ENCODE assay signal across 17 mouse cellular contexts in the genomic region with DNA sequence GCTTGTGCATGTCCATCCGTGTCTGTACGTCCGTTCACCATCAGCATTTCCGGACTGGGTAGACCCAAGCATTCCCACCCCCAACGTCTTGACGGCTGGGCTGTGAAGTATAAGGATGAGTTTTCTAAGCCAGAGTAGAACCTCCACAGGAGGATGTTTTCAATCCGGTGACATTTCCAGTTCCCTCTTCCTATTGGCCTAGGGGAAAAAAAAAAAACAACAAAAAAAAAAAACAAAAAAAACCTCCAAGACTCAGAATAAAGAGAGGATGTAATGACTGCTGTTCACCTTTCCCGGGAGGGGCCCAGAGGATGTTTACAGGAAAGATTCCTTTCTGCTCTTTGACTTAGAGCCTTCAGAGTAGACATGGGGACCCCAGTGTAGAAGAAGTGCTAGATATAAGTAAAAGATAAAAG. TPM values are rescaled to one million over a fixed set of nuclear protein-coding genes. Genes with fewer than 3 reads are reported as not detected.
DNase-seq lines count a peak whose midpoint lies in the region; ATAC-seq and TF ChIP-seq lines count a peak whose summit lies in the region.
"Had no signal": no experiment of that assay in that cellular context is flagged by ENCODE, and none has a peak within 500 bp of the region (broad histone marks: within the 10 kb centered on the region; RNA-seq: fewer than 3 reads in every experiment).

No protein-coding gene starts in this region.

- 42% methylated on average over 8 of the region's 8 CpGs for WGBS in heart, adult 2 months
- 56% methylated on average over 8 of the region's 8 CpGs for WGBS in heart, embryonic 12.5 days
- 54% methylated on average over 8 of the region's 8 CpGs for WGBS in lung, embryonic 15.5 days

- ATAC-seq in heart, embryonic 12.5 days (ENCODE audit: insufficient number of reproducible peaks, low FRiP score), result no peak
- ATAC-seq in lung, embryonic 15.5 days (ENCODE audit: borderline replicate concordance, extremely low read depth, low FRiP score, low TSS enrichment), result no peak
- ATAC-seq: hindbrain, postnatal 0 days; midbrain, embryonic 15.5 days had no signal

- H3K9me3 ChIP-seq in heart, embryonic 12.5 days (replicated peaks), result no peaks in the 10 kb centered on the region
- no peaks in the 10 kb centered on the region for H3K9me3 ChIP-seq in lung, embryonic 15.5 days
- H3K9me3 ChIP-seq: forebrain, embryonic 10.5 days; limb, embryonic 10.5 days; midbrain, embryonic 15.5 days had no signal

- TF ChIP-seq CTCF in heart, adult 2 months (IDR thresholded peaks at IDR 0.05), result no peak

- DNase-seq in heart, adult 2 months, result peak in 1 of 2 experiments; percentile 40
- no peak for DNase-seq in lung, postnatal 14 days
- DNase-seq in kidney, postnatal 10 days, result peak; percentile 63
- peak; percentile 38 to 59 for DNase-seq in lung, postnatal 4 days
- DNase-seq in right cerebral cortex, postnatal 4 days, result no peak
- DNase-seq in left cerebral cortex, postnatal 4 days, result no peak
- DNase-seq: B cell, adult 2 months; cerebellum, adult 8-10 months; gastrocnemius, postnatal 36 days; thymus, postnatal 36 days had no signal

- H3K9ac ChIP-seq in heart, adult 2 months (ENCODE audit: low read depth, low read length), result peak overlapping the region; percentile 38; the same call in 1 of the 2 replicates
- H3K9ac ChIP-seq in heart, embryonic 12.5 days, result no peak overlapping the region
- no peak overlapping the region for H3K9ac ChIP-seq in lung, embryonic 15.5 days
- H3K9ac ChIP-seq: midbrain, embryonic 15.5 days had no signal

- intact Hi-C loops in heart, adult 2 months (cut with DNase I), result loop anchor here (1.0 kb wide), 2 partner anchors 10 to 14 kb away; no protein-coding TSS in a partner anchor
- intact Hi-C loops in left cerebral cortex, postnatal 4 days (cut with DNase I), result no loop called here

- peak overlapping the region; percentile 35 for H3K4me3 ChIP-seq in heart, adult 2 months
- H3K4me3 ChIP-seq in heart, embryonic 12.5 days, result no peak overlapping the region
- no peak overlapping the region for H3K4me3 ChIP-seq in lung, embryonic 15.5 days
- H3K4me3 ChIP-seq: forebrain, embryonic 10.5 days; limb, embryonic 10.5 days; midbrain, embryonic 15.5 days had no signal

- peak; percentile 48; the same call in 1 of the 2 replicates for TF ChIP-seq EP300 in heart, adult 2 months (IDR thresholded peaks at IDR 0.05; ENCODE audit: insufficient read depth, low read depth, low read length)

- no peaks in the 10 kb centered on the region for H3K79me2 ChIP-seq in heart, adult 2 months (replicated peaks; ENCODE audit: control insufficient read depth, insufficient read depth, low read length)

- H3K4me2 ChIP-seq in heart, embryonic 12.5 days, result no peak overlapping the region
- H3K4me2 ChIP-seq in lung, embryonic 15.5 days, result no peak overlapping the region
- H3K4me2 ChIP-seq: midbrain, embryonic 15.5 days had no signal

- H3K4me1 ChIP-seq in heart, adult 2 months (ENCODE audit: control insufficient read depth, insufficient read depth, low read length), result peaks cover 10% of the 10 kb centered on the region
- H3K4me1 ChIP-seq in heart, embryonic 12.5 days (replicated peaks), result peaks cover 6% of the 10 kb centered on the region
- H3K4me1 ChIP-seq in lung, embryonic 15.5 days, result peaks cover 50% of the 10 kb centered on the region
- H3K4me1 ChIP-seq: forebrain, embryonic 10.5 days; midbrain, embryonic 15.5 days had no signal

- peaks cover 2% of the 10 kb centered on the region; the same call in 1 of the 2 replicates for H3K36me3 ChIP-seq in heart, adult 2 months (ENCODE audit: control insufficient read depth, insufficient read depth, low read length)
- H3K36me3 ChIP-seq in heart, embryonic 12.5 days, result no peaks in the 10 kb centered on the region
- H3K36me3 ChIP-seq in lung, embryonic 15.5 days, result no peaks in the 10 kb centered on the region
- H3K36me3 ChIP-seq: forebrain, embryonic 10.5 days; limb, embryonic 10.5 days; midbrain, embryonic 15.5 days had no signal

- peak overlapping the region; percentile 74 for H3K27ac ChIP-seq in heart, adult 2 months
- no peak overlapping the region for H3K27ac ChIP-seq in heart, embryonic 12.5 days (ENCODE audit: poor library complexity, severe bottlenecking)
- H3K27ac ChIP-seq in lung, embryonic 15.5 days, result peak overlapping the region; percentile 7; the same call in 1 of the 2 replicates
- H3K27ac ChIP-seq: forebrain, embryonic 10.5 days; hindbrain, postnatal 0 days; limb, embryonic 10.5 days; macrophage; midbrain, embryonic 15.5 days had no signal

- no peaks in the 10 kb centered on the region for H3K27me3 ChIP-seq in heart, adult 2 months (ENCODE audit: control insufficient read depth, insufficient read depth, low read length)
- no peaks in the 10 kb centered on the region for H3K27me3 ChIP-seq in heart, embryonic 12.5 days (replicated peaks)
- no peaks in the 10 kb centered on the region for H3K27me3 ChIP-seq in lung, embryonic 15.5 days
- H3K27me3 ChIP-seq: midbrain, embryonic 15.5 days had no signal

- peak; percentile 60 for TF ChIP-seq POLR2A in heart, adult 2 months (IDR thresholded peaks at IDR 0.05; ENCODE audit: insufficient read depth, low read depth, low read length)

RNA-seq across cellular contexts. Expression of a gene that starts 51.9 kb away (rescaled TPM):
- total RNA-seq in heart, adult 2 months (2021), result 10 to 100 TPM; 38.6 to 41.2 TPM
- polyA plus RNA-seq in heart, adult 2 months (2012; rRNA removed), result 30.7 and 57.0 TPM in 2 replicates
- polyA plus RNA-seq in heart, embryonic 12.5 days (2016; fragmentation: Nextera tagmentation; extraction: Ambion mirVana), result 81.7 and 82.9 TPM in 2 replicates
- polyA plus RNA-seq in lung, embryonic 15.5 days (2015; fragmentation: Nextera tagmentation; extraction: Ambion mirVana), result 55.9 and 59.5 TPM in 2 replicates
- total RNA-seq in left cerebral cortex, postnatal 4 days (2021), result 10 to 100 TPM; 50.7 to 56.0 TPM

Comparison
In these comparisons a context has a peak if more than half of its experiments do, and no peak if none do; other contexts are left out.
1. DNase-seq: peak in kidney, postnatal 10 days (single experiment) and lung, postnatal 4 days (2 of 2); none in lung, postnatal 14 days (single experiment), right cerebral cortex, postnatal 4 days (single experiment) and left cerebral cortex, postnatal 4 days (single experiment).